Mouse (Mus musculus) urinary bladder, postnatal 10 days (tissue): ENCODE results near the gene C87436.

ENCODE experiments used
- DNase-seq: peaks from one replicate; pipeline ENCODE4 v3.0.0; 2022; ENCODE audit warnings: low spot score

Gene C87436

DNA sequence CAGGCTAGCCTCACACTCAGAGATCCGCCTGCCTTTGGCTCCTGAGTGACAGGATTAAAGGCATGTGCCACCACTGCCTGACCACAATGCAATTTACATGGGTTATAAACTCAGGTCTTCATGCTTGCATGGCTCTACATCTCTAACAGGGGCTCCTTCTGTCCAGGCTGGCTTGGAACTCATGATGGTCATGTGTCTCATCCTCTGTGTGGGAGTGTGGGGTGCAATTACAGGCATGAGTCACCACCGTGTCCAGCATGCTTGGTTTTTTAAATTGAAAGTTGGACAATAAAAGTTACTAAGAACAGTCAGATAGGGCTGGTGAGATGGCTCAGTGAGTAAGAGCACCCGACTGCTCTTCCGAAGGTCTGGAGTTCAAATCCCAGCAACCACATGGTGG is 75.1 kb downstream of the C87436 start:
- no peak for DNase-seq

- DNase-seq = no peak
Observed at GRCm38 (mm10) chr6:86516021-86516420, 77.8 kb downstream of the C87436 start.

DNA sequence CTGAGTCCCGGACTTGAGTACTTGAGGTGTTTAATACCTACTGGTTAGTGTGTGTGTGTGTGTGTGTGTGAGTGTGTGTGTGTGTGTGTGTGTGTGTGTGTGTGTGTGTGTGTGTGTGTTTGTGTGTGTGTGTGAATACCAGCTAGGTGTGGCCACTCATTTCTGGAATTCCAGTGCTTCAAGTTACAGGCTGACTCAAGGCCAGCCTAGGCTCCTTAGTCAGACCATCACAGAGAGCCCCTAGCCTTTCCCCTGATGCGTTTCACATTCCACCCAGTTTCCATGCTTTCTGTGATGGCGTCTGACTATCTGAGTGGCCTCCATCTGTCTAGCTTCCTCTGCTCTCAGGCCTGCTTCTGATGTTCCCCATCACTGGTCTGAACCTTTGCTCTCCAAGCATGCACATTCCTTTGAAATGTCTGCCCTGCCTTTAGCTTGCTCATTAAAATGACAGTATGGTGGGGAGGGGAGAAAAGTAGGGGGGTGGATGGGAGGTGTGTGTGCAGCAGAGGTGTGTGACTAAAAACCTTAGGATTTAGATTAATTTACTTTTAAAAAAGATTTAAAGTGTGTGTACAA is 81.7 kb downstream of the C87436 start:
- DNase-seq = no peak

GRCm38 (mm10) chr6:86522001-86522911 is 84.1 kb downstream of the C87436 start:
- no peak for DNase-seq
